Mouse (Mus musculus) gastrocnemius, postnatal 36 days (tissue): Measurements from ENCODE around the gene 7420426K07Rik. TPM values are rescaled to one million over a fixed set of nuclear protein-coding genes. Genes with fewer than 3 reads are reported as not detected.

Source experiments
- DNase-seq, 2 experiments: peaks; one replicate each; pipeline ENCODE4 v3.0.0; 2022
- intact Hi-C: fragments of 180-260 bp; cut with DNase I; formaldehyde crosslinking; loops from one replicate; pipeline ENCODE4 v1.15.1; 2025
- long read RNA-seq, 2 experiments: library from polyadenylated mRNA; stranded (forward); transcript quantifications; one replicate each; pipeline ENCODE4 v2.0.0; 2021
- total RNA-seq, 2 experiments: library from RNA; stranded (reverse); gene quantifications; 2 replicates each; pipeline ENCODE4 v1.2.3; 2021

The 7420426K07Rik gene
- total RNA-seq: not detected
- long read RNA-seq, experiment 1: 0 reads
- long read RNA-seq, experiment 2: 0 reads

DNA sequence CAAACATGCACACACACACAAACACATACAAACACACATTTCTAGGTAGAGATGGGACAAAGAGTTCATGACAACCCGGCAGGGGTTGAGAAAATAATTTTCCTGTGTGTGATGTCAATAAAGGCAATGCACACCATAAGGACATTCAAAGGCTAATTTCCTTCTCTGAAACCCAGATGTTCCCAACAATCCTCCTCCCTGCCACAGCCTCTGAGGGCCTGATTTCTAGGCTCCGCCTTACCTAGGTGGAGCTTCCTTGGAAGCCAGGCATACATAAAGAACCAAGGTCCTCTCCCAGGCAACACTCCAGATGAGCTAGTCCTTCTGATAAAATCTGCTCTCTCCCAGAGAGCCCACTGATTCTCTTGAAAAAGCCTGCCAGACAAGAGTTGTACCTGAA is at the start of gene 7420426K07Rik:
TSS of gene 7420426K07Rik (plus strand) at position 301 of the 400 bp plus-strand sequence.
- no peak for DNase-seq
- intact Hi-C loops: no loop called here

DNA sequence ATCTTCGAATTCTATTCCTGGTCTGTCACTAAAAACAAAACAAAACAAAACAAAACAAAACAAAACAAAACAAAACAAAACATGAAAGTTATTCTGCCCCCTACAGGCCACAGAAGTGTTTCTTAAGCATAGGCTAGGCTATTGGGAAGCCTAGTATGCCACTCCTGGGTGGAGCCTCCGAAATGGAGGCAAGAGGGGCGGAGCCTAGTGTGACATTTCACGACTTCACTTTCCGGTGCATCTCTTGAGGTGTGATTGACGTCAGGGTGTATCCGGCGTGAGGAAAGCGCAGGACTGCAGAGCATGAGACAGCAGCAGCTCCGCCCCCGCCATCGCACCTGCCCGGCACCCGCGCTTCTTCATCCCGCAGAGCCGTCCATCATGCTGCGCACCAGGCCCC is 46.7 kb upstream of the 7420426K07Rik start, which contains the start of gene Prr23a2:
TSS of gene Prr23a2 (plus strand) at position 285 of the 400 bp plus-strand sequence.
- intact Hi-C loops: no loop called here
- no peak for DNase-seq

- DNase-seq: no peak
- intact Hi-C loops: no loop called here
Observed at GRCm38 (mm10) chr9:98863463-98863862, 39.5 kb upstream of the 7420426K07Rik start.

GRCm38 (mm10) chr9:98864571-98864970 is 38.3 kb upstream of the 7420426K07Rik start, which contains the start of gene Prr23a3:
TSS of gene Prr23a3 (plus strand) at chr9:98864767.
- DNase-seq: no peak
- intact Hi-C loops: no loop called here

GRCm38 (mm10) chr9:98901486-98901885 is 1.4 kb upstream of the 7420426K07Rik start:
- intact Hi-C loops: no loop called here
- no peak for DNase-seq

- DNase-seq: no peak
- intact Hi-C loops: no loop called here
Observed at GRCm38 (mm10) chr9:98920629-98921523, 18.0 kb downstream of the 7420426K07Rik start.

- no peak for DNase-seq
- intact Hi-C loops: no loop called here
Observed at GRCm38 (mm10) chr9:98923119-98923518, 20.2 kb downstream of the 7420426K07Rik start.

- DNase-seq: no peak
- intact Hi-C loops: no loop called here
Observed at GRCm38 (mm10) chr9:98924183-98924582, 21.3 kb downstream of the 7420426K07Rik start.

DNA sequence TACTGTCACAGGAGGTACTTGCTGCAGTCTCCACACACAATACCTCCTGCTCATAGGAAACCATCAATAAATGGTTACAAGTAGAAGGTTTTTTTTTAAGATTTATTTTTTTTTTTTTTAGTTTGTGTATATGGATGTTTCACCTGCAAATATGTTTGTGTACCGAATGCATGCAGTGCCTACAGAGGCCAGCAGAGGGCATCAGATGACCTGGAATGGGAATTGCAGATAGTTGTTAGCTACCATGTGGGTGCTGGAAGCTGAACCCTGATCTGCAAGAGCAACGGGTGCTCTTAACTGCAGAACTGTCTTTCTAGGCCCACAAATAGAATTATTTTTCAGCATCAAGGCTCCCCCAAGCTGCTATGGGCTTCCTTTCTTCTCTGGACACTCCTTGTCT is 26.6 kb downstream of the 7420426K07Rik start:
- no peak for DNase-seq
- intact Hi-C loops: no loop called here

DNA sequence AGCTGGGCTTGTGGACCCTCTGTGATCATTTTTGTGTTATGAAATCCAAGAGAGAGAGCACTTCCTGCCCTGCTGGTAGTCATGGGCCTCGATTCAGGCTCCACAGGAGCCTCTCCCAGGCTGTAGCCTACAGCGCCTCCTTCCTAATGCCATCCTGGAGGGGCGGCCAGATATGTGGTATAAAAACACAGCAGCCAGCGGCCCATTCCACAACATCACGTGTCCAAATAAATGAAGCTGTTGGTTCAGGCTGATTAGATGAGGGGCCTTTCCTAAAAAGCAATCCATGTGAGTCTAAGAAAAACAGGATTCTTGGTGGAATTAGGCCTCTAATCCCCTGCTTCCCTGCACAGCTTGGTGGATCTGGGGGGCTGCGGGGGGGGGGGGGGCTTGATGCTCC is 30.0 kb downstream of the 7420426K07Rik start:
- intact Hi-C loops: no loop called here

GRCm38 (mm10) chr9:98935190-98935909 is 32.4 kb downstream of the 7420426K07Rik start:
- intact Hi-C loops: no loop called here
- DNase-seq: no peak

More for the DNA sequence above, 30.0 kb downstream of the 7420426K07Rik start:
- DNase-seq: no peak

DNA sequence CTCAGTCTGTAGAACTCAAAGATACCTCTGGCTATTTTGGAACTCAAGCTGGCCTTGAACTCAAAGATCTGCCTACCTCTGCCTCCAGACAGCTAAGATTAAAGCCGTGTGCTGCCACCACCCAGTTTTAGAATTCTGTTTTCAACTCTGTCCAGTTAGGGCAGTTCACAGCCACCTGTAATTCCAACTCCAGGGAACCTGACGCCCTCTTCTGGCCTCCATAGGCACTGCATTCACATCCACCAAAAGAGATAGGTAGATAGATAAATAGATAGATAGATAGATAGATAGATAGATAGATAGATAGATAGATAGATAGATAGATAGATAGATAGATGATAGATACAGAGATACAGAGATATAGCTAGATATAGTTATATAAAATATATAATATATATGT is 36.4 kb downstream of the 7420426K07Rik start:
- no peak for DNase-seq
- intact Hi-C loops: loop anchor here (2.0 kb wide), 1 partner anchor 324 kb away; no protein-coding TSS in a partner anchor

- no peak for DNase-seq
- intact Hi-C loops: no loop called here
Observed at GRCm38 (mm10) chr9:98952171-98953050, 49.5 kb downstream of the 7420426K07Rik start.

DNA sequence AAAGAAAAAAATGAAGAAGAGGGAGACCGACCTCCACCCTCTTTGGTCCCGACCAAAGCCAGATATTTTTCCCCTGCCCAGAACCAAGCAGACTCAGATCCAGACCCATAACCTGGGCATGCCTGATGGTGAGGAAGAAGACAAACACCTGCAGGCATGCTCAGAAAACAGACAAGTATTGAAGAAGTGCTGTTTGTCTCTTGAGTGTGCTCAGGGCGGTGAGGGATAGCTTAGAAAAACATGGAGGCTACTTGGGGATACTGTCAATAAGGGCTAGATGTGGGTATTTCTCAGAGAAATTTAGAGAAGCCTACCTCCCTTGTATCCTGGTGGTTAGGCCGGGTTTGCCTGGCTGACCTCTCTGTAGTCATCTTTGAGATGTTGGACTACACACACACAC is 50.4 kb downstream of the 7420426K07Rik start:
- intact Hi-C loops: no loop called here
- DNase-seq: no peak

- DNase-seq: no peak
- intact Hi-C loops: no loop called here
Observed at GRCm38 (mm10) chr9:98953830-98954229, 50.9 kb downstream of the 7420426K07Rik start.

Other genes with a start within 250 kb of the 7420426K07Rik start
- gene Prr23a1, start 60.6 kb upstream of the 7420426K07Rik start, total RNA-seq: not detected
- gene Prr23a2, start 46.6 kb upstream of the 7420426K07Rik start, total RNA-seq: not detected
- not detected for gene Prr23a3, start 38.4 kb upstream of the 7420426K07Rik start, total RNA-seq
- gene Foxl2, start 52.2 kb downstream of the 7420426K07Rik start, total RNA-seq: not detected
- gene Faim, start 83.3 kb downstream of the 7420426K07Rik start, total RNA-seq: 1 to 10 TPM; 1.4 to 1.8 TPM
- gene Gm1123, start 132.6 kb downstream of the 7420426K07Rik start, total RNA-seq: not detected
- 1 to 10 TPM; 5.1 to 5.2 TPM for gene Pik3cb, start 237.5 kb downstream of the 7420426K07Rik start, total RNA-seq